Mouse (Mus musculus) liver, adult 2 months (tissue): ENCODE results near the gene Hpd. TPM values are rescaled to one million over a fixed set of nuclear protein-coding genes. Genes with fewer than 3 reads are reported as not detected.

ENCODE experiments used
- DNase-seq: peaks from one replicate; pipeline ENCODE4 v3.0.0-alpha.2; 2011; ENCODE audit warnings: low read depth, low spot score; ENCODE audit errors: extremely low read depth
- H3K27ac ChIP-seq: fragments of 200-500 bp; replicated peaks from 2 replicates; pipeline ENCODE4 v1.5.1; 2012; ENCODE audit warnings: low read depth, mild to moderate bottlenecking, control low read depth, inconsistent platforms, low read length; ENCODE audit not compliant: insufficient read depth
- H3K27me3 ChIP-seq: fragments of 200-500 bp; 2 replicates; pipeline ENCODE4 v1.6.1; 2012; ENCODE audit warnings: mild to moderate bottlenecking, moderate library complexity, low read length, inconsistent platforms; ENCODE audit not compliant: control insufficient read depth, insufficient read depth
- H3K36me3 ChIP-seq: fragments of 200-500 bp; 2 replicates; pipeline ENCODE4 v1.6.1; 2012; ENCODE audit warnings: low read length, inconsistent platforms; ENCODE audit not compliant: control insufficient read depth, insufficient read depth
- H3K4me1 ChIP-seq: fragments of 200-500 bp; 2 replicates; pipeline ENCODE4 v1.6.1; 2011; ENCODE audit warnings: low read length; ENCODE audit not compliant: control insufficient read depth, insufficient read depth
- H3K4me3 ChIP-seq: fragments of 200-500 bp; 2 replicates; pipeline ENCODE4 v1.5.1; 2011; ENCODE audit warnings: low read depth, mild to moderate bottlenecking, control low read depth, low read length, moderate library complexity; ENCODE audit not compliant: insufficient read depth
- H3K79me2 ChIP-seq: fragments of 200-500 bp; 2 replicates; pipeline ENCODE4 v1.6.1; 2012; ENCODE audit warnings: inconsistent platforms, mild to moderate bottlenecking, low read length, moderate library complexity; ENCODE audit not compliant: control insufficient read depth, insufficient read depth
- H3K9ac ChIP-seq: fragments of 200-500 bp; 2 replicates; pipeline ENCODE4 v1.6.1; 2012; ENCODE audit warnings: low read depth, mild to moderate bottlenecking, control low read depth, inconsistent platforms, low read length
- CTCF ChIP-seq: fragments of 200-500 bp; IDR thresholded peaks from 2 replicates; pipeline ENCODE4 v1.5.1; 2011; ENCODE audit warnings: low read depth, low read length, control low read depth
- POLR2A ChIP-seq: fragments of 200-500 bp; IDR thresholded peaks from 2 replicates; pipeline ENCODE4 v1.6.1; 2011; ENCODE audit warnings: low read length, control low read depth; ENCODE audit not compliant: insufficient read depth; ENCODE audit errors: extremely low read depth
- WGBS: fragments of 180-500 bp; shearing (Covaris S2); methylation state at CpG from one replicate; pipeline ENCODE4 v1.1.7; 2018; 5-methylcytosine and 5-hydroxymethylcytosine counted together
- polyA plus RNA-seq: library from polyadenylated mRNA; depleted of rRNA; stranded (reverse); fragments of >200 nt; gene quantifications from 2 replicates; pipeline ENCODE4 v1.2.3, GENCODE M21; 2012
- total RNA-seq: library from RNA; depleted of rRNA; stranded (reverse); fragments of >200 nt; gene quantifications from 2 replicates; pipeline ENCODE4 v1.2.3, GENCODE M21; 2014

The Hpd gene
- total and polyA plus RNA-seq, 2 experiments = 3,656 to 3,813 TPM

GRCm38 (mm10) chr5:123144746-123145590 is 37.6 kb downstream of the Hpd start:
- DNase-seq = peak; percentile 53
- no peaks in the 10 kb centered on the region for H3K27me3 ChIP-seq
- 37% methylated on average over 20 of the region's 20 CpGs for WGBS
- H3K36me3 ChIP-seq = peaks cover 9% of the 10 kb centered on the region; the same call in 1 of the 2 replicates
- peak overlapping the region; percentile 47 for H3K4me3 ChIP-seq
- peak overlapping the region; percentile 57 for H3K9ac ChIP-seq
- H3K27ac ChIP-seq = peak overlapping the region; percentile 45
- TF ChIP-seq POLR2A = no peak
- no peak for TF ChIP-seq CTCF
- peaks cover 16% of the 10 kb centered on the region for H3K4me1 ChIP-seq
- peaks cover 19% of the 10 kb centered on the region; the same call in 1 of the 2 replicates for H3K79me2 ChIP-seq

GRCm38 (mm10) chr5:123143971-123144745 is 38.4 kb downstream of the Hpd start:
- Histone ChIP-seq H3K27me3 (no peaks in the 10 kb centered on the region), H3K79me2 (peaks cover 19% of the 10 kb centered on the region; the same call in 1 of the 2 replicates), H3K36me3 (peaks cover 9% of the 10 kb centered on the region; the same call in 1 of the 2 replicates), H3K9ac (peak overlapping the region; percentile 57), H3K4me3 (peak overlapping the region; percentile 47), H3K4me1 (peaks cover 13% of the 10 kb centered on the region), H3K27ac (peak overlapping the region; percentile 45)
- no peak for TF ChIP-seq POLR2A
- TF ChIP-seq CTCF = no peak
- WGBS = 5% methylated on average over 17 of the region's 17 CpGs
- peak; percentile 75 for DNase-seq

- Histone ChIP-seq H3K4me1 (peaks cover 13% of the 10 kb centered on the region), H3K27me3 (no peaks in the 10 kb centered on the region), H3K9ac (peak overlapping the region; percentile 98), H3K36me3 (peaks cover 6% of the 10 kb centered on the region; the same call in 1 of the 2 replicates), H3K4me3 (peak overlapping the region; percentile 89), H3K79me2 (peaks cover 19% of the 10 kb centered on the region; the same call in 1 of the 2 replicates), H3K27ac (peak overlapping the region; percentile 95)
- no peak for DNase-seq
- TF ChIP-seq POLR2A (no peak), CTCF (no peak)
- 1% methylated on average over 24 of the region's 24 CpGs for WGBS
Measured at GRCm38 (mm10) chr5:123143251-123143970, 39.1 kb downstream of the Hpd start.

- peak within 1 kb of the TSS; percentile 98 for H3K9ac ChIP-seq
- H3K79me2 ChIP-seq = peaks cover 13% of the 10 kb centered on the region; the same call in 1 of the 2 replicates
- DNase-seq = peak; percentile 54
- peaks cover 13% of the 10 kb centered on the region for H3K4me1 ChIP-seq
- no peaks in the 10 kb centered on the region for H3K27me3 ChIP-seq
- H3K4me3 ChIP-seq = peak within 1 kb of the TSS; percentile 89
- WGBS = 1% methylated on average over 82 of the region's 103 CpGs
- H3K36me3 ChIP-seq = peaks cover 4% of the 10 kb centered on the region; the same call in 1 of the 2 replicates
- no peak for TF ChIP-seq CTCF
- 0 out of 2 replicates have a peak, but pooled peaks have one; percentile 17 for TF ChIP-seq POLR2A
- H3K27ac ChIP-seq = peak within 1 kb of the TSS; percentile 95
Measured at GRCm38 (mm10) chr5:123142161-123143157, 40.1 kb downstream of the Hpd start, which contains the start of gene Setd1b. TSS of gene Setd1b (plus strand) at chr5:123142193.
